Mouse (Mus musculus) ovary, postnatal 14 days (tissue): ENCODE data around the gene Parp6.

Source experiments
- DNase-seq: peaks from one replicate; pipeline ENCODE4 v3.0.0; 2022; ENCODE audit warnings: low spot score

Gene Parp6

DNA sequence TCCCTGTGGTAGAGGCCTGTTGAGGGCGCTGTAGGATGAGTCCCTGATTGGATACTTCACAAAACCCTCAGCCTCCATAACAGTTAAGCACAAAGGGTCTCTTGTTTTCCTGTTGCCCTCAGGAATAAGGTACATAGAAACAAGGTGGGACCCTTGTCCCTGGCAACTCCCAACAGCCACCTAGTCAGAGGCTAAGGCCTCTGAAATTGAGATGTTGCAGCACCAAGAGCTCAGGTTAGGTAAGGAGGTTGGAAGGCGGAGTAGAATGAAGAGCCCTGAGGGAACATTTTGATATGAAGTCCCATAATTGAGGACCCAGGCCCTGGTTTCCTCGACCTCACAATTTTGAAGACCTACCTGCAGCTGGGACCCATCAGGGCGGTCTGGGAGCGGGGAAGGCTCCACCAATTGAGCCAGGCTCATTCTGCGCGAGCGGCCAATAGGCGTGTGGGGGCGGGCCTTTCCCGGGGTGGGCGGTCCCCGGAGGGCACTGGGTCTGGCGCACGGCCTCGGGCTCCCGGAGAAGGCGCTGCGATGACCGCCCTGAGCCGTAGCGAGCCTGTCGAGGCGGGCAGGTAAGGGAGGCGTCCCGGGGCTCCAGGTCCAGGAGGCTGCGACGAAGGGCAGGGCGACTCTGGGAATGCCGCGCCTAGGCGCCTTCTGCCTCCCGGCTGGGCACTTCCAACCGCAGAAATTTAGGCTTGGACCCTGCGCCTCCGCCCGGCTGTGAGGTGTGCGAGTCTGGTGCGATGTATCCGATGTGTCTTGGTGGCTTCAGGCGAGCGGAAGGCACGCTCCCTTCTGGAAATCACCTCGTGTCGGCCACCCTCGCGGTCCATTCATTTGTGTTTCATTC is 62.8 kb downstream of the Parp6 start, which contains the start of gene Gramd2:
Gramd2 (plus strand) TSS at position 467 of the 856 bp plus-strand sequence.
- DNase-seq, result peak; percentile 69

DNA sequence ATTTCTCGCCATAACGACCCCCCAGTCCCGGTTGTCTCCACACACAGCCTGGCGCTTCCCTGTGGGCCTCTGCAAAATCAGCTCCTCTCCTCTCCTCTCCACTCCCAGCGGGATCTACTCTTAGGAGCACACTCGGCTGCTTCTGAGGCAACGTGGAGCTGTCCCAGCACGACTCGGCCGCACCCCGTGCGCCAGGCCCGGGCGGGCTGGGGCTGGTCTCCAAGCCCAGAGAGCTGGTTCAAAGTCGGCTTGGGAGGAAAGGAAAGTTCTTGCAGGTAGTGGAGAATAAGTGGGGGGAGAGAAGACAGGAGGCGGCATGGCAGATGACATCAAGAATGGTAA is 63.4 kb downstream of the Parp6 start:
- no peak for DNase-seq

DNA sequence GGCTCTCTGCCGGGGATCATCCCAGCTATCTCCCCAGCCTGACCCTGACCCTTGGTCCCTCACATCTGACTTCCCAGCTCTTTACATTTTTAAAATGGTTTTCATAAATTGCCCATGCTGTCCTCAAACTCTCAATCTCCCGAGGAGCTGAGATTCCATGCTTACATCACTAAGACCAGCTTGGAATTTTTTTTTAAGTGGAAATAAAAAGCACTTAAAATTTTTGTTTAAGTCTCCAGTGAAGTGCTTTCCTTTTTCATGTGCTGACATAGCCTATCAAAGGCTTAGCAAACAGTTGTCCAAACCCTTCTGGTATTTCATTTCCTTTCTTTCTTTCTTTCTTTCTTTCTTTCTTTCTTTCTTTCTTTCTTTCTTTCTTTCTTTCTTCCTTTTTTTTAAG is 66.9 kb downstream of the Parp6 start:
- no peak for DNase-seq

DNA sequence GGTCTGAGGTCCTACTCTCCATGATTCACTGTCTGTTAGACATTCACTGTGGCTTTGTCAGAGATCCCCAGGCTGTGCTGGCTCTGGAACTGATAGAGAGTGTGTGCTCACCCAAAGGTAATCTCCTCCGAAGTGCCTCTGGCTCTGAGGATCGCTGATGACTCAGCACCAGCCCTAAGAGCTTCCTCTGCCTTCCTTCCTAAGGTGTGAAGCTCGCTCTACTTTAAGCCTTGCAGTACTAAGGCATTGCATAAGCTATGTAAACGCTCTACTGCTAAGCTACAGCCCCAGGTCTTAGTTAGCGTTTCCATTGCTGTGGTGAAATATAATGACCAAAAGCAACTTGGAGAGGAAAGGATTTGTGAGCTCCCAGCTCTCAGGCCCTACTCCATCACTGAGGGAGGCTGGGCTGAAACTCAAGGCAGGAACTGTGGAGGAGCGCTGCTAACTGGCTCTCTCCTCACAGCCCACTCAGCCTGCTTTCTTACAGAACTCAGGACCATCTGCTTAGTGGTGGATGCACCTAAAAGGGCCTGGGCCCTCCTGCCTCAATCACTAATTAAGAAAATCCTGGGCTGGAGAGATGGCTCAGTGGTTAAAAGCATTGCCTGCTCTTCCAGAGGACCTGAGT is 70.4 kb downstream of the Parp6 start:
- DNase-seq, result no peak

DNA sequence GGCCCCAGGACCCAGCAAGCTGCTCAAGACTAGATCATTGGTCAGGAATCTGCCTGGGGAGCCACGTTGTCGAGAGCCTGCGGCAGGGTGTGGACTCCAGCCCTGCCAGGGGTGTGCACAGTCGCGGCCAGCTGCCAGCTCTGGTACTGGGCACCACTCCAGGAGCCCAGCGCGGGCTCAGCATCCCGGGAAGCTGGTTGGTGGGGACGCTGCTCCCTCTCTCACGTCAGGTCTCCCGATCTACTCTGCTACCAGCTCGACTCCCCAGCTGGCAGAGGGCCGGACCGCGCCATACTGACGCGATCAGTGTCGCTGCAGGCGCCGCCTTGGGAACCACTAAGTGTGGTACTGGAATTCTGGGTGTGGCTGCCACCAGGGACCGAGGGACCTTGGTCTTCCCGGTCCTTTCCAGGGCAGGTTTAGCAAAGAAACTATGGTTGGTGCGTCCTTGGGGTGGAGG is 74.6 kb downstream of the Parp6 start:
- peak; percentile 81 for DNase-seq

DNA sequence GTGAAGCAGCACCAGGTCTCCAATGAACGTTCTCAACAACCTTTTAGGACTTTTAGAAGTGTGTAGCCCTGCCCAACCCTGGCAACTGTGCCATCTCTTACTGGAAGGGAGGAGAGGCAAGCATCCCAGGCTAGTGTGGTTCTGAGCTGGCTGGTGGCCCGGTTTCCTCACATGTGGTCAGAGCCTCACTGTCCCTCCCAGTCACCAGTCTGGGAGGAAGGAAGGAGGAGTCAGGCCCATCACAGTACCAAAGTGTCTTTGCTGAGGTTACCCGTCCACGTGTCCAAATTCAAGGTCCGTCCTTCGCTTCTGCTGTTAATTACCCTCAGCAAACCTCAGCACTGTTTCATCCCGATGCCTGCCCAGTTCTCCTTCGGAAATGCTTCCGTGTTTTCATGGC is 75.1 kb downstream of the Parp6 start:
- DNase-seq, result no peak

DNA sequence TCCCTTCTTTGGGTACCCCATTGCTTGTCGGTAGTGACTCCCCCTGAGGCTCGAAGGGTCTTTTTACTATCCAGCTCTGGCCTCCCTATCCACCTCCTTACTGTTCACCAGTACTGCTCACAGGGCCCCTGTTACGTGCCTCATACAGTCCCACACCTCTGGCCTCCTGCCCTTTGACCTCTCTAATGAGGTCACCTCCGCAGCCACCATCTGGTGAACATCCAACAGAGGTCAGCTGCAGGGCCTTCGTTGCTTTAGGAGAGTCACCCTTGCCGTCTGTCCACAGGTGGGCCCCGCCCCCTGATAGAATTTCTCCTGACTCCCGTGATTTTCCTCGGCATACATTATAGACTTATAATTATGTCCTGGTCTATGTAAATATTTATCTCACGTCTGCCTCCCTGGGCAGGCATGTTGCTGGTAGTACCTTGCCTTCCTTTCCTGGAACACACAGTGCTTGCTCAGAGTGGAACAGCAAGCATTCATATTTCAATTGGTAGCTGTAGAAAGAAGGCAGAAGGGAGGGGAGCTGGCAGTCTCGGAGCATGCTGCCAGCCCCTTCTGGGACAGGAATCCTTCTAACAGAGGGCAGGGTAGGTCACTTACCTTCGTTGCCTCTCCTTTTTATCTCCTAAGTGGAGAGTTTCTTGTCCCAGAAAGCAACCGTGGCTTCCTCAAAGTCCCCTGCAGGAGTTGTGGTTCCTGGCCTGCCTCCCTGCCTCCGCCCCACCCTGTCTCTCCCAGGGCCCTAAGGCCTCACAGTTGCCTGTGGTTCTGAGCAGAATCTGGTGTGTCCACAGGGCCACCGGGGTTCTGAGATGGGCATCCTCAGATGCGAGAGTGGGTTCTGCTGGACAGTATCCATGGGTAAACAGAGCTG is 77.7 kb downstream of the Parp6 start:
- DNase-seq, result no peak

DNA sequence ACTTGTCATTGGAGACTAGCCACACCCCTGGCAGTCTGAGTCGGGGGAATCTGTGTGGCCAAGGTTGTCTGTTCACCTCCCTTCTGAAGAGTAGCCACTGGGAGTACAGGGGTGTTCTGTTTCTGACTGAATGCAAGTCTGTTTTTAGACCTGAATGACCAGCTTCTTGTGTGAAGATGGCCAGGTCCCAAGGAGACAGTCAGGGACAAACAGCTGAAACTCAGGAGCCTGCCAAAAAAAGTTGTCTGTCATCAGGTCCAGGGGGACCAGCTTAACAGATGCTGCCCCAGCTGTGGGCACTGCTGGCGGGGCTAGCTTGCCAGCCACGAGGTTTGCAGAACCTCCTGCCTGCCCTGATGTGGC is 78.3 kb downstream of the Parp6 start:
- DNase-seq, result no peak

DNA sequence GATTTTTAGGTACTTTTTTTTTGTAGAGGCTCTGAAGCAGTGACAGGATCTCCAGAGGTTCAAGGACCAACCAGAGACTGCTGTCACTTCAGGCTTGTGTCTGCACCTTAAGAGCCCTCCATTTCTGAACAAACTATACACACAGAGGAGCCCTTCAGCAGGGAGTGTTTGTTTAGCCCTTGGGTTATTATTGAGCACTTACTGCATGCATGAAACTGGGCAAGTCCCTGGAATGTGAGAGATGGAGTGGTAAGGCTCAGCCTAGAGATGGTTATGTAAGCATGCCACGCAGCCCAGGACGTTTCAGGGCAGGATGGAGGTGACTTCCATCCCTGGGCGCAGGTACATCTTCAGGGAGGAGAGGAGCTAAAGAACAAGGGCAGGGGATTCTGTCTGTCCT is 79.3 kb downstream of the Parp6 start:
- DNase-seq, result no peak
